Mouse (Mus musculus): ENCODE measurements around the gene Cryba2. TPM values are rescaled to one million over a fixed set of nuclear protein-coding genes. Genes with fewer than 3 reads are reported as not detected.

The Cryba2 gene
- polyA plus RNA-seq, 1 experiment = 1.1 TPM

DNA sequence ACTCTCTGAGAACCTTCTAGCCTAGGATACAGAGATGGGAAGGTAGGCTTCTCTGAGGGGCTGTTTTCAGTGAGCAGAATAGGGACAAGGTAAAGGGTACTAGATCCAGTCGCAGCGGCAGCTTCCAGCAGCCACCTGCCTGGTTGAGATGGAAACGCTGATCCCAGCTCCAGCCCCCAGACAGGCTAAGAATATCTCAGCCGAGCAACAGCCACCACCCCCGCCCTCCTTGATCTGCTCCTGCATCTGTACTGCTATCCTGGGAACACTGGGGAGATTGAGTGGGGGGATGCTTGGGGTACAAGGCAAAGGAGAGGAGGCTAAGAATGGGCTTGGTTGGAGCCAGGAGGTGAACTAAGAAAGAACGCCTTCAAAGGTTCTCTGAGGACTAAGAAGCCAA is 42.7 kb downstream of the Cryba2 start:
- Histone ChIP-seq H3K27me3 (ENCODE audit: control insufficient read depth, insufficient read depth, low read length) (peaks cover 49% of the 10 kb centered on the region), H3K36me3 (ENCODE audit: control insufficient read depth, insufficient read depth, low read length) (no peaks in the 10 kb centered on the region), H3K4me1 (ENCODE audit: control insufficient read depth, insufficient read depth, insufficient read length, low read length) (peaks cover 3% of the 10 kb centered on the region), H3K27ac (ENCODE audit: insufficient read depth, low read depth, low read length) (no peak overlapping the region), H3K4me3 (ENCODE audit: low read depth, low read length) (no peak overlapping the region)
- TF ChIP-seq POLR2A (IDR thresholded peaks at IDR 0.05; ENCODE audit: low read depth, low read length) (no peak), CTCF (IDR thresholded peaks at IDR 0.05; ENCODE audit: extremely low read depth, insufficient read length, insufficient replicate concordance, low read depth, low read length) (no peak)
- 17% methylated on average over 6 of the region's 6 CpGs for WGBS

- Histone ChIP-seq H3K4me3 (ENCODE audit: low read depth, low read length) (no peak overlapping the region), H3K4me1 (ENCODE audit: control insufficient read depth, insufficient read depth, insufficient read length, low read length) (no peaks in the 10 kb centered on the region), H3K27me3 (ENCODE audit: control insufficient read depth, insufficient read depth, low read length) (peaks cover 39% of the 10 kb centered on the region), H3K27ac (ENCODE audit: insufficient read depth, low read depth, low read length) (no peak overlapping the region), H3K36me3 (ENCODE audit: control insufficient read depth, insufficient read depth, low read length) (no peaks in the 10 kb centered on the region)
- TF ChIP-seq CTCF (IDR thresholded peaks at IDR 0.05; ENCODE audit: extremely low read depth, insufficient read length, insufficient replicate concordance, low read depth, low read length) (no peak), POLR2A (IDR thresholded peaks at IDR 0.05; ENCODE audit: low read depth, low read length) (no peak)
- 54% methylated on average over 5 of the region's 5 CpGs for WGBS
Observed at GRCm38 (mm10) chr1:74848946-74849345, 44.0 kb downstream of the Cryba2 start.

DNA sequence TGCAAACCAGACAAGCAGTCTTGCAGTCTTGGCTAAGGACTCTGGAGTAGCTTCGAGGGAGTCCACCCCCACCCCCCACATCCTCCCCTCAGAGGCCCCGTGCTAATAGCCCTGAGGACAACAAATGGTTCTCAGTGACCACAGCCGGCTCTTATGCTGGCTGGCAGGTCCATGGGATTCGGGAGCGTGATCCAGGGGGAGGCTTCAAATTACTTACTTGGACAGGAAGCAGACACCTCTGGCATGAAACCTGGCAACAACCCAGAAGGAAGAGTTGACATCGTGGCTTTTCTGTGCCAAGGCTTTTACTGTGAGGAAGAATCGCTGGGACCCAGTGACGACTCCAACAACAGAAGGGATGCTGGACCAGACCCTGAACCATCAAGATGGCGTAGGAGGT is 46.6 kb downstream of the Cryba2 start:
- 35% methylated on average over 9 of the region's 9 CpGs for WGBS
- TF ChIP-seq POLR2A (IDR thresholded peaks at IDR 0.05; ENCODE audit: low read depth, low read length) (no peak), CTCF (IDR thresholded peaks at IDR 0.05; ENCODE audit: extremely low read depth, insufficient read length, insufficient replicate concordance, low read depth, low read length) (no peak)
- Histone ChIP-seq H3K4me1 (ENCODE audit: control insufficient read depth, insufficient read depth, insufficient read length, low read length) (no peaks in the 10 kb centered on the region), H3K27me3 (ENCODE audit: control insufficient read depth, insufficient read depth, low read length) (peaks cover 20% of the 10 kb centered on the region), H3K27ac (ENCODE audit: insufficient read depth, low read depth, low read length) (no peak overlapping the region), H3K36me3 (ENCODE audit: control insufficient read depth, insufficient read depth, low read length) (no peaks in the 10 kb centered on the region), H3K4me3 (ENCODE audit: low read depth, low read length) (no peak overlapping the region)

GRCm38 (mm10) chr1:74843090-74843489 is 49.9 kb downstream of the Cryba2 start:
- Histone ChIP-seq H3K27me3 (ENCODE audit: control insufficient read depth, insufficient read depth, low read length) (no peaks in the 10 kb centered on the region), H3K4me1 (ENCODE audit: control insufficient read depth, insufficient read depth, insufficient read length, low read length) (no peaks in the 10 kb centered on the region), H3K36me3 (ENCODE audit: control insufficient read depth, insufficient read depth, low read length) (no peaks in the 10 kb centered on the region), H3K4me3 (ENCODE audit: low read depth, low read length) (no peak overlapping the region), H3K27ac (ENCODE audit: insufficient read depth, low read depth, low read length) (no peak overlapping the region)
- TF ChIP-seq POLR2A (IDR thresholded peaks at IDR 0.05; ENCODE audit: low read depth, low read length) = no peak
- no peak for TF ChIP-seq CTCF (IDR thresholded peaks at IDR 0.05; ENCODE audit: extremely low read depth, insufficient read length, insufficient replicate concordance, low read depth, low read length)
- WGBS = 79% methylated on average over 5 of the region's 5 CpGs

Other genes with a start within 250 kb of the Cryba2 start
- 5.7 and 8.4 TPM in 2 replicates for gene Ttll4, start 231.4 kb downstream of the Cryba2 start, polyA plus RNA-seq (2012; rRNA removed)
- gene Cyp27a1, start 179.6 kb downstream of the Cryba2 start, polyA plus RNA-seq (2012; rRNA removed) = 5.6 and 36.2 TPM in 2 replicates
- 1.5 TPM in 1 of 2 replicates, not detected in the other for gene Prkag3, start 143.9 kb downstream of the Cryba2 start, polyA plus RNA-seq (2012; rRNA removed)
- 2.0 and 6.0 TPM in 2 replicates for gene Wnt6, start 121.3 kb downstream of the Cryba2 start, polyA plus RNA-seq (2012; rRNA removed)
- gene Wnt10a, start 101.6 kb downstream of the Cryba2 start, polyA plus RNA-seq (2012; rRNA removed) = 0.14 and 0.57 TPM in 2 replicates
- gene Cdk5r2, start 38.2 kb downstream of the Cryba2 start, polyA plus RNA-seq (2012; rRNA removed) = 1.2 and 2.1 TPM in 2 replicates
- 2.0 and 5.2 TPM in 2 replicates for gene Fev, start 7.7 kb downstream of the Cryba2 start, polyA plus RNA-seq (2012; rRNA removed)
- 0.03 and 0.15 TPM in 2 replicates for gene Cfap65, start 42.5 kb upstream of the Cryba2 start, polyA plus RNA-seq (2012; rRNA removed)
- gene Ihh, start 58.5 kb upstream of the Cryba2 start, polyA plus RNA-seq (2012; rRNA removed) = 67.5 and 198 TPM in 2 replicates
- gene Nhej1, start 232.1 kb upstream of the Cryba2 start, polyA plus RNA-seq (2012; rRNA removed) = 0.86 and 2.0 TPM in 2 replicates
- 1.2 TPM in 2 replicates for gene Slc23a3, start 240.7 kb upstream of the Cryba2 start, polyA plus RNA-seq (2012; rRNA removed)
- gene Cnppd1, start 249.6 kb upstream of the Cryba2 start, polyA plus RNA-seq (2012; rRNA removed) = 31.5 and 90.4 TPM in 2 replicates
- gene Retreg2, start 249.6 kb upstream of the Cryba2 start, polyA plus RNA-seq (2012; rRNA removed) = 47.4 and 113 TPM in 2 replicates

All from small intestine, adult 2 months (tissue).